Mouse (Mus musculus) urinary bladder, adult 2 months (tissue): ENCODE results near the gene Flii. TPM values are rescaled to one million over a fixed set of nuclear protein-coding genes. Genes with fewer than 3 reads are reported as not detected.

Source experiments
- DNase-seq: peaks from one replicate; pipeline ENCODE4 v3.0.0; 2022; ENCODE audit warnings: low spot score
- polyA plus RNA-seq: library from polyadenylated mRNA; depleted of rRNA; stranded (reverse); fragments of >200 nt; gene quantifications from 2 replicates; pipeline ENCODE4 v1.2.3, GENCODE M21; 2012

Gene Flii
- polyA plus RNA-seq, 1 experiment: 175 TPM

DNA sequence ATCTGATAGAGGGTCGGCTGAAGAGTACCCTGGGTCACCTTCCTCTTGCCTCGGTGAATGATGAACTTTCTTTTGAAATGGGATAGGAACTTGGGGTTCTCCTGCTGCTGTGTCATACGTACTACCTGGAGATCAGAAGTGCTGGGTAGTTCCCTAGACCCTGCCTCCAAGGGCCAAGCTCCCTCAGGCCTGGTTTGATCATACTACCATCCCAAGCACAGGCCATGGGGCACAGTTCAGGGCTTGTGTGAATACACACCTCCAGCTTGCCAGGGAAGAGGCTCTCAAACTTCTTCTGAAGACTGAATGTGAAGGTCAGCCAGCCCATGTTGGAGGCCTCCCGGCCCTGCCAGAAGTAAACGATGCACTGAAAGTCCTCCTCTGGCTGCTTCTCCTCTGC lies 11.2 kb downstream of the Flii start:
- no peak for DNase-seq

- no peak for DNase-seq
Measured at GRCm38 (mm10) chr11:60712639-60713255, 14.3 kb downstream of the Flii start.

DNA sequence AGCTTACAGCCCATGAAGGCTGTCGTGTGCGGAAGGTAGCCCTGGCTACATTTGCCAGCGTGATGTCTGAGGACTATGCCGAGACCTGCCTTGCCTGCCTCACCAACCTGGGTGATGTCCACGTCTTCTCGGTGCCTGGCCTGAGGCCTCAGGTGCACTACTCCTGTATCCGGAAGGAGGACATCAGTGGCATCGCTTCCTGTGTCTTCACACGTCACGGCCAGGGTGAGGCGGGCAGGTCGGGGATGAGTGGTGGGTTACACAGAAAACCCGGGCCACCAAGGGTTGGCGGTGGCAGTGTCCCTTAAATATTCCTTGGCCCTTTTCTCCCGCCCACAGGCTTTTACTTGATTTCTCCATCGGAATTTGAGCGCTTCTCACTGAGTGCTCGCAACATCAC lies 15.0 kb downstream of the Flii start:
- DNase-seq: no peak

- no peak for DNase-seq
Measured at GRCm38 (mm10) chr11:60711218-60711617, 15.8 kb downstream of the Flii start.

- DNase-seq: no peak
Measured at GRCm38 (mm10) chr11:60709481-60710465, 17.3 kb downstream of the Flii start.

DNA sequence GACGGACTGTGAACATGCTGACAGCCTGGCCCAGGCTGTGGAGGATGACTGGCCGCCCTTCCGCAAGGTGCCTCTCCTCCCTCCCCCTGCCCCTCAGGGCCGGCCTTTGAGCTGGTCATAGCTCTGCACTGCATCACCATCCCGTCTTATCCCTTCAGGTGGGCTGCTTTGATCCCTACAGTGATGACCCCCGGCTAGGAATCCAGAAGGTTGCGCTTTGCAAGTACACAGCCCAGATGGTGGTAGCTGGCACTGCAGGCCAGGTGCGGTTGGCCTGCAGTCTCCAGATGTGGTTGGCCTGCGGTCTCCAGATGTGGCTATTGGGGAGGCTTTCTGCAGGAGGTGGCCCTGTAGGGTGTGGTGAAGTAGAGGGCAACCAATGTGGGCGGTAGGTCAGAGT lies 18.4 kb downstream of the Flii start:
- no peak for DNase-seq

GRCm38 (mm10) chr11:60707672-60708071 lies 19.4 kb downstream of the Flii start:
- peak; percentile 72 for DNase-seq

- peak; percentile 23 for DNase-seq
Measured at GRCm38 (mm10) chr11:60706696-60707480, 20.2 kb downstream of the Flii start.

GRCm38 (mm10) chr11:60706076-60706475 lies 21.0 kb downstream of the Flii start:
- DNase-seq: peak; percentile 20

GRCm38 (mm10) chr11:60705255-60705654 lies 21.8 kb downstream of the Flii start:
- no peak for DNase-seq

DNA sequence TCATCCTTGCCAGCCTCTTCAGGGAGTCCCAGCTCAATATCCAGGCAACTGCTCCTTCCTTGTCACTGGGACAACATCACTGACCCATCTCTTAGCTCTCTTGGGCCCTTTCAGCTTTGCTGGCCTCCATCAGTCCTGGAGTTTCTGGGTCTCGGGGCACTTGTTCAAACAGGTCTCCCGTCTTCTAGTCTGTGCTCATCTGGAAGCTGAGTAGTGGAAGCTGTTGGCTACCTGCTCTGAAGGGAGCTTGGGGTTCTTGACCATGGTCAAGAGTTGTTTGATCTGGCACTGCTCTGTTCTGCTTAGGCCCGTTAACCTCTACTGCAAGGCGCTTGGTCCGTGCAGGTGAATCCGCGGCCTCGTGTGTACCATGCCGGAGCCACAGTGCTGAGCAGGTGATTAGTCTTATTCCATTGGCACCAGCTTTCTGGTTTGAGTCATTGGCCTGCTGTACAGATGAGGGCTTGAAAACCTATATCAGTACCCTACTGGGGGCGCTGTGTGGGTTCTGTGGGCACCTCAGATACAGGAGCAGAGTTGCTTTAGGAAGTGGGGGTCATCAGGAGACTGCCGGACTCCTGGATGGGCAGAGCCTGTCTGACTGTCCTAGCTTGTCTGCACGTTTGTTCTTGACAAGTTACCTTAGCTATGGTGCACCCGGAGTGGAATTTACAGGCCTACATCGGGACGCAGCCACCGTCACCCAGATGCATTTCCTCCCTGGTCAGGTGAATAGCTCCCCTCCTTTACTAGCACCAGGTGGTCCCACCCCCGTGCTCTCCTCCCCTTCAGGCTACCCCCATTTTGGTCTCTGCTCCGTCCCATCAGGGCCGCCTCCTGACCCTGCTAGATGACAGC lies 22.8 kb downstream of the Flii start:
- DNase-seq: no peak

GRCm38 (mm10) chr11:60703131-60703530 lies 23.9 kb downstream of the Flii start:
- DNase-seq: peak; percentile 26

- DNase-seq: no peak
Measured at GRCm38 (mm10) chr11:60701611-60702010, 25.5 kb downstream of the Flii start.

- no peak for DNase-seq
Measured at GRCm38 (mm10) chr11:60700320-60701185, 26.5 kb downstream of the Flii start.

DNA sequence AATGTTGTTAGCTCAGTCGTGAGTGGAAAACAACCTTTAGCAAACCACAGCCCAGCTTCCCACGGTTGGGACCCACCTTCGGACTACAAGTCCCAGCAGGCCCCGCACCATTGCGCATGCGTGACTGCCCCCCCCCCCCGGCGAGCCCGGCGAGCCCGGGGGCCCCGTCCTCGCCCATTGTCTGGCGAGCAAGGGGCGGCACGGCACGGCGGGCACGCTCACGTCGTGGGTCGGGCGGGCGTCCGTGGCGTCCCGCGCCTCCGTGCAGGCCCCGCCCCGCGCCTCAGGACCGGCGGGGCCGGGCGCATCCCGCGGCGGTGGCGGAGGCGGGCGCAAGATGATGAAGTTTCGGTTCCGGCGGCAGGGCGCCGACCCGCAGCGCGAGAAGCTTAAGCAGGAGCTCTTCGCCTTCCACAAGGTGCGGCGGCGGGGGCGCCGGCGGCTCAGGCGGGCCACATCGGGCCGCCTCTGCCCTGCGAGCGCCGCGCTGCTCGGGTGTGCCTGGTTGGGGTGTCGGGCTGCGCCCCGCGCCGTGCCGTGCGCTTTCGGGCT lies 27.5 kb downstream of the Flii start, which contains the start of gene Llgl1:
Llgl1 (plus strand) TSS at position 200 of the 552 bp plus-strand sequence.
- peak; percentile 79 for DNase-seq

DNA sequence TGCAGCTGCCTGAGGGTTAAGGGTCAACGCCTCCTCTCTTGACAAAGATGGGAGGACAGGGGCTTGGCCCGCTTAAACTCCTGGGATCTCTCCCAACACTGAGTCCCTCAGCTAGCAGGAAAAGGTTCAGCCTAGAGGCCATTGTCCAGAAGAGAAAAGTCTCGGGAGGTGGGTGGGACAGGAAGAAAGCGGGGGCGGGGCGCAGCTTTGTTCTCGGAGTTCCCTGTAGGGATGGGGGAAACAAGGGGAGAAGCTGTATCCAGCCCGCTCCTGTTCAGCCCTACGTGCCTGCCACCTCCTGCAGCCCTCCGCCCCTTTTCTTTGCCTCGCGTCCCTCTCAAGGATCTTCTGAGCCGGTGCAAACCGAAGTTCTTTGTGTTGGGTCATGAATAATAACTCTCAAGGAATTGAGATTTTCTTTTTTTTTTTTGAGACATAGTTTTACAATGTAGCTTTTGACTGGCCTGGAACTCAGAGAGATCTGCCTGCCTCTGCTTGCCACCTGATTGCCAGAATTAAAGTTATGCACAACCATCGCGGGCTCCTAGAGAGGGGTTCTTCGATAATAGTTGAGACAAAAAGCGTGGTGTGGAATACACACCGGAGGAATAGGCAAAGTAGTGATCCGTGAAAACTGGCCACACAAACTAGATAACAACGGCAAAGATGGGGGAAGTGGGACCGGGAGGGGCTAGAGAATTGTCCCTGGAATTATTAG lies 28.1 kb downstream of the Flii start:
- DNase-seq: peak; percentile 40

DNA sequence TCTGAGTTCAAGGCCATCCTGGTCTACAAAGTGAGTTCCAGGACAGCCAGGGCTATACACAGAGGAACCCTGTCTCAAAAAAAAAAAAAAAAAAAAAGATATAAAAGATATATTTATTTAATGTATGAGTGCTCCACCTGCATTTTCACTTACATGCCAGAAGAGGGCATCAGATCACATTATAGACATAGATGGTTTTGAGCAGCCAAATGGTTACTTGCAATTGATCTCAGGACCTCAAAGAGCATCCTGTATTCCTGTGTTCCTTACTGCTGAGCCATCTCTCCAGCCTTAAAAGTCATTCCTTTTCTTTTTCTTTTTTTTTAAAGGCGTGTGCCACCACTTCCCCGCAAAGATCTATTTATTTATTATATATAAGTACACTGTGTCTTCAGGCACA lies 29.5 kb downstream of the Flii start:
- no peak for DNase-seq

DNA sequence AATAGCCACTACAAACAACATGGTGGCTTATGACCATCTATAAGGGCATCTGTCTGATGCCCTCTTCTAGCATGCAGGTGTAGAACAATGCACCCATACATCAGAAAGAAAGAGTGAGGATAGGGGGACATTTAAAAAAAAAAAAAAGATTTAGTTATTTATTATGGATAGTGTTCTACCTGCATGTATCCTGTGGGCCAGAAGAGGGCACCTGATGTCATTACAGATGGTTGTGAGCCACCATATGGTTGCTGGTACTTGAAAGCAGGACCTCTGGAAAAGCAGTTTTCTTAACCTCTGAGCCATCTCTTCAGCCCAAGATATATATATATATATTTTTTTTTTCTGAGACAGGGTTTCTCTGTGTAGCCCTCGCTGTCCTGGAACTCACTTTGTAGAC lies 30.9 kb downstream of the Flii start:
- no peak for DNase-seq
